Mouse (Mus musculus) cerebellum, postnatal 36 days (tissue): Measurements from ENCODE around the gene Myocos.
"Not testable (repeated sequence)": the region's sequence is repeated elsewhere in the genome, so short reads cannot be mapped to it uniquely, and the experiment has no call there.

Experiments used
- DNase-seq, 2 experiments: peaks; one replicate each; pipeline ENCODE4 v3.0.0; 2021 to 2022; ENCODE audit warnings: mixed read lengths in 2 of 2

Gene Myocos

GRCm38 (mm10) chr1:162658119-162658518 lies at the start of gene Myocos:
Myocos (minus strand) TSS chr1:162658219.
- no peak for DNase-seq

- no peak for DNase-seq
These were observed 42.5 kb upstream of the Myocos start for GRCm38 (mm10) chr1:162700389-162701066.

- DNase-seq, result no peak
These were observed 39.8 kb upstream of the Myocos start for GRCm38 (mm10) chr1:162697866-162698265.

- no peak for DNase-seq
These were observed 35.7 kb upstream of the Myocos start for GRCm38 (mm10) chr1:162693721-162694120.

- no peak for DNase-seq
These were observed 7.6 kb upstream of the Myocos start for GRCm38 (mm10) chr1:162665486-162666174.

GRCm38 (mm10) chr1:162664826-162665475 lies 6.9 kb upstream of the Myocos start:
- DNase-seq, result peak; percentile 73 to 75

GRCm38 (mm10) chr1:162660276-162660860 lies 2.3 kb upstream of the Myocos start:
- DNase-seq, result no peak

GRCm38 (mm10) chr1:162648416-162648815 lies 9.6 kb downstream of the Myocos start:
- DNase-seq, result no peak

GRCm38 (mm10) chr1:162646083-162646686 lies 11.8 kb downstream of the Myocos start:
- peak; percentile 43 to 44 for DNase-seq

GRCm38 (mm10) chr1:162643752-162644151 lies 14.3 kb downstream of the Myocos start:
- DNase-seq, result peak; percentile 73 to 77

GRCm38 (mm10) chr1:162642591-162642990 lies 15.4 kb downstream of the Myocos start:
- no peak for DNase-seq

- DNase-seq, result no peak
These were observed 18.2 kb downstream of the Myocos start for GRCm38 (mm10) chr1:162639861-162640260.

GRCm38 (mm10) chr1:162639051-162639750 lies 18.8 kb downstream of the Myocos start, which contains the start of gene Myoc:
Myoc (plus strand) TSS chr1:162639155.
- no peak for DNase-seq

- no peak for DNase-seq
These were observed 19.5 kb downstream of the Myocos start for GRCm38 (mm10) chr1:162638535-162638934.

- DNase-seq, result no peak
These were observed 21.5 kb downstream of the Myocos start for GRCm38 (mm10) chr1:162636516-162636915.

- peak; percentile 48 to 54 for DNase-seq
These were observed 22.6 kb downstream of the Myocos start for GRCm38 (mm10) chr1:162635291-162635931.

- DNase-seq, result not testable (repeated sequence)
These were observed 29.7 kb downstream of the Myocos start for GRCm38 (mm10) chr1:162628326-162628725.

- DNase-seq, result not testable (repeated sequence)
These were observed 30.2 kb downstream of the Myocos start for GRCm38 (mm10) chr1:162627821-162628220.

- DNase-seq, result no peak
These were observed 32.8 kb downstream of the Myocos start for GRCm38 (mm10) chr1:162625229-162625628.

GRCm38 (mm10) chr1:162623895-162624294 lies 34.1 kb downstream of the Myocos start:
- no peak for DNase-seq

- no peak for DNase-seq
These were observed 37.5 kb downstream of the Myocos start for GRCm38 (mm10) chr1:162620487-162620886.

- DNase-seq, result no peak
These were observed 42.5 kb downstream of the Myocos start for GRCm38 (mm10) chr1:162615511-162615910.
